Mouse (Mus musculus) layer of hippocampus, adult 2 months (tissue): ENCODE measurements around the gene 6430628N08Rik. TPM values are rescaled to one million over a fixed set of nuclear protein-coding genes. Genes with fewer than 3 reads are reported as not detected.
A peak's percentile ranks its signal among the peaks of the same experiment; 100 is the strongest.

Source experiments
- DNase-seq, 2 experiments: peaks; one replicate each; pipeline ENCODE4 v3.0.0; 2022; ENCODE audit warnings: low spot score in 2 of 2
- H3K27ac ChIP-seq: fragments of 200-600 bp; 2 replicates; pipeline ENCODE4 v1.8.1; 2022
- H3K4me3 ChIP-seq: fragments of 200-600 bp; 2 replicates; pipeline ENCODE4 v1.8.1; 2022; ENCODE audit warnings: mild to moderate bottlenecking
- CTCF ChIP-seq: fragments of 200-600 bp; conservative IDR thresholded peaks from 2 replicates; pipeline ENCODE4 v1.8.1; 2022; ENCODE audit warnings: antibody characterized with exemption, mild to moderate bottlenecking, moderate library complexity
- total RNA-seq, 2 experiments: library from RNA; stranded (reverse); gene quantifications; 2 replicates each; pipeline ENCODE4 v1.2.3; 2021

The 6430628N08Rik gene
- total RNA-seq, 2 experiments from 2014 or later: not detected

GRCm38 (mm10) chr4:115863880-115864279, 26.6 kb upstream of the 6430628N08Rik start:
- no peak for TF ChIP-seq CTCF
- H3K27ac ChIP-seq: no peak overlapping the region
- H3K4me3 ChIP-seq: no peak overlapping the region
- DNase-seq: no peak

GRCm38 (mm10) chr4:115869512-115870210, 20.8 kb upstream of the 6430628N08Rik start:
- TF ChIP-seq CTCF: no peak
- no peak overlapping the region for H3K27ac ChIP-seq
- no peak for DNase-seq
- no peak overlapping the region for H3K4me3 ChIP-seq

- TF ChIP-seq CTCF: no peak
- DNase-seq: no peak
- Histone ChIP-seq H3K27ac (no peak overlapping the region), H3K4me3 (no peak overlapping the region)
Observed at GRCm38 (mm10) chr4:115873231-115873630, 17.2 kb upstream of the 6430628N08Rik start.

- no peak for TF ChIP-seq CTCF
- Histone ChIP-seq H3K27ac (no peak overlapping the region), H3K4me3 (no peak overlapping the region)
- no peak for DNase-seq
Observed at GRCm38 (mm10) chr4:115878216-115878678, 12.2 kb upstream of the 6430628N08Rik start.

GRCm38 (mm10) chr4:115878828-115879227, 11.6 kb upstream of the 6430628N08Rik start:
- DNase-seq: no peak
- TF ChIP-seq CTCF: no peak
- Histone ChIP-seq H3K4me3 (no peak overlapping the region), H3K27ac (no peak overlapping the region)

- DNase-seq: peak; percentile 36 to 55
- Histone ChIP-seq H3K4me3 (no peak overlapping the region), H3K27ac (no peak overlapping the region)
- TF ChIP-seq CTCF: no peak
Observed at GRCm38 (mm10) chr4:115881183-115881582, 9.3 kb upstream of the 6430628N08Rik start.

- Histone ChIP-seq H3K4me3 (no peak overlapping the region), H3K27ac (no peak overlapping the region)
- no peak for DNase-seq
- TF ChIP-seq CTCF: no peak
Observed at GRCm38 (mm10) chr4:115882195-115882594, 8.3 kb upstream of the 6430628N08Rik start.

GRCm38 (mm10) chr4:115884022-115884421, 6.4 kb upstream of the 6430628N08Rik start, which contains the start of gene Kncn:
Gene Kncn (plus strand): TSS chr4:115884400.
- no peak for TF ChIP-seq CTCF
- H3K4me3 ChIP-seq: no peak within 1 kb of the TSS
- DNase-seq: no peak
- H3K27ac ChIP-seq: no peak within 1 kb of the TSS

- no peak for TF ChIP-seq CTCF
- no peak overlapping the region for H3K27ac ChIP-seq
- DNase-seq: peak; percentile 19
- H3K4me3 ChIP-seq: no peak overlapping the region
Observed at GRCm38 (mm10) chr4:115885846-115886245, 4.6 kb upstream of the 6430628N08Rik start.

GRCm38 (mm10) chr4:115886875-115887274, 3.6 kb upstream of the 6430628N08Rik start:
- no peak for DNase-seq
- H3K4me3 ChIP-seq: no peak overlapping the region
- TF ChIP-seq CTCF: no peak
- H3K27ac ChIP-seq: no peak overlapping the region

- no peak for TF ChIP-seq CTCF
- peak overlapping the region; percentile 41 for H3K4me3 ChIP-seq
- DNase-seq: no peak
Observed at GRCm38 (mm10) chr4:115890066-115890465, 399 bp upstream of the 6430628N08Rik start.

GRCm38 (mm10) chr4:115894281-115894680, 3.8 kb downstream of the 6430628N08Rik start:
- no peak for DNase-seq
- Histone ChIP-seq H3K4me3 (no peak overlapping the region), H3K27ac (no peak overlapping the region)
- TF ChIP-seq CTCF: no peak

More at GRCm38 (mm10) chr4:115890066-115890465, 399 bp upstream of the 6430628N08Rik start:
- H3K27ac ChIP-seq: no peak overlapping the region

- peak; percentile 50 for TF ChIP-seq CTCF
Observed at GRCm38 (mm10) chr4:115897901-115898631, 7.6 kb downstream of the 6430628N08Rik start.

More at GRCm38 (mm10) chr4:115897901-115898631, 7.6 kb downstream of the 6430628N08Rik start:
- Histone ChIP-seq H3K4me3 (peak overlapping the region; percentile 40), H3K27ac (no peak overlapping the region)
- DNase-seq: no peak
